Mouse (Mus musculus) left cerebral cortex, postnatal 36 days (tissue): ENCODE results near the gene Hist1h2bh. TPM values are rescaled to one million over a fixed set of nuclear protein-coding genes. Genes with fewer than 3 reads are reported as not detected.
A peak's percentile ranks its signal among the peaks of the same experiment; 100 is the strongest.
"Not testable (repeated sequence)": the region's sequence is repeated elsewhere in the genome, so short reads cannot be mapped to it uniquely, and the experiment has no call there.

Experiments used
- DNase-seq, 2 experiments: peaks; one replicate each; pipeline ENCODE4 v3.0.0; 2021 to 2022; ENCODE audit warnings: low spot score in 2 of 2, mixed read lengths in 1 of 2
- intact Hi-C: fragments of 180-260 bp; cut with DNase I; formaldehyde crosslinking; loops from one replicate; pipeline ENCODE4 v1.15.1; 2025
- total RNA-seq, 2 experiments: library from RNA; stranded (reverse); gene quantifications; 2 replicates each; pipeline ENCODE4 v1.2.3; 2021

Gene Hist1h2bh
- total RNA-seq, 2 experiments from 2014 or later: 0.79 to 1.2 TPM

GRCm38 (mm10) chr13:23554925-23555838, 12.0 kb upstream of the Hist1h2bh start:
- intact Hi-C loops: no loop called here
- DNase-seq: peak; percentile 80 to 81

- intact Hi-C loops: no loop called here
- DNase-seq: no peak
These were observed 11.2 kb upstream of the Hist1h2bh start for GRCm38 (mm10) chr13:23554393-23554792.

- no peak for DNase-seq
- intact Hi-C loops: no loop called here
These were observed 9.8 kb upstream of the Hist1h2bh start, which contains the start of gene Hist1h1d for GRCm38 (mm10) chr13:23552962-23553361. TSS of gene Hist1h1d (plus strand) at chr13:23553262.

GRCm38 (mm10) chr13:23551931-23552914, 9.0 kb upstream of the Hist1h2bh start:
- intact Hi-C loops: no loop called here
- DNase-seq: no peak

GRCm38 (mm10) chr13:23551146-23551834, 8.1 kb upstream of the Hist1h2bh start, which contains the start of gene Hist1h4f:
TSS of gene Hist1h4f (minus strand) at chr13:23551648.
- intact Hi-C loops: not testable (repeated sequence)
- DNase-seq: peak; percentile 91 to 93

DNA sequence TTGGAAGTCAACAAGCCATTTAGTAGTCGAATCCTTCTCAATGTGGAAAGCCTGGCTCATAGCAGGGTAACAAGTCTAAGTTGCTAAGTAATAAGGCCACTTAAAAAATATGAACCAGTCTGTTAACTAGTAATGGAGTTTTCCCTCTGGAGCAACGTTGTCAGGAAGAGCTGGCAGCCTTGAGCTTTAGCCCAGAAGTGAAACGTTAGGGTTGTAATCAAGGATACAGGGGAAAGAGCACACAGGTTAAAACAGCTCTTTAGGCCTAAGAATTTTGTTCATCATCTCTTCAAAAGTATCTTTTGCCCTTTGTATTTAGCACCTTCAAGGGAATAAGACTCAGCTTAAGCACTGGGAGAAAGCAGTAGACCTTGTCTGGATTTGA, 7.6 kb upstream of the Hist1h2bh start:
- intact Hi-C loops: no loop called here
- no peak for DNase-seq

GRCm38 (mm10) chr13:23546694-23547093, 3.5 kb upstream of the Hist1h2bh start:
- intact Hi-C loops: no loop called here
- DNase-seq: no peak

DNA sequence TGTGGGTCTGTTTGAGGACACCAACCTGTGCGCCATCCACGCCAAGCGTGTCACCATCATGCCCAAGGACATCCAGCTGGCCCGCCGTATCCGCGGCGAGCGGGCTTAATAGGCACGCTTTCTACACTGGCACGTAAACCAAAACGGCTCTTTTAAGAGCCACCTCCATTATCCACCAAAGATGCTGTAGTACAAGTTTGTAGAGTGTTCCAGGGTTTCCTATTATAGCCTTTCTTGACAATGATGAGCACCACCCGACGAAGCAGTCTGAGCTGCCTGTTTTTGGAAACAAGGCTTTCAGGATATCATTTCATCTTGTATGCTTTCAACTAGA, 1.6 kb upstream of the Hist1h2bh start:
- peak; percentile 27 to 28 for DNase-seq
- intact Hi-C loops: not testable (repeated sequence)

- intact Hi-C loops: no loop called here
These were observed 984 bp upstream of the Hist1h2bh start, which contains the start of gene Hist1h3f for GRCm38 (mm10) chr13:23543965-23544786. TSS of gene Hist1h3f (plus strand) at chr13:23544052.

DNA sequence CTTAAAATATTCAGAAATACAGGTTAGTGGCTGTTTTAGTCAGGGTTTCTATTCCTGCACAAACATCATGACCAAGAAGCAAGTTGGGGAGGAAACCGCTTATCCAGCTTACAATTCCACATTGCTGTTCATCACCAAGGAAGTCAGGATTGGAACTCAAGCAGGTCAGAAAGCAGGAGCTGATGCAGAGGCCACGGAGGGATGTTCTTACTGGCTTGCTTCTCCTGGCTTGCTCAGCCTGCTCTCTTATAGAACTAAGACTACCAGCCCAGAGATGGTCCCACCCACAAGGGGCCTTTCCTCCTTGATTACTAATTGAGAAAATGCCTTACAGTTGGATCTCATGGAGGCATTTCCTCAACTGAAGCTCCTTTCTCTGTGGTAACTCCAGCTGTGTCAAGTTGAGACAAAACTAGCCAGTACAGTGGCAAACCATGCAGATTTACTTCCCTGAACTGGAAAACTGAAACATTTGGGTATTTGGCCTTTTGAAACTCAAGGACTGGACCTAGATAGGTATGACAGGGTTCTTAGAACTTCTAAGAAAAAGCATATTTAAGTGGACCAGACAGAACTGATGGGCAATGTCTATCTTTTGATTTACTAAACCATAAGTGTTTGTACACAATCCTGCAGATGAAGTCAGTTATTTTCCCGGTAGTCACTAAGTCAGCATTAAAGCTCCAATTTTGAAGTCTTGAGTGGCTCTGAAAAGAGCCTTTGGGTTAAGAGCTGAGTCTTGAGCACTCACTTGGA, 789 bp downstream of the Hist1h2bh start:
- DNase-seq, intact Hi-C loops: not testable (repeated sequence)

More at GRCm38 (mm10) chr13:23543965-23544786, 984 bp upstream of the Hist1h2bh start, which contains the start of gene Hist1h3f:
- DNase-seq: peak; percentile 73 to 76

GRCm38 (mm10) chr13:23541497-23541896, 1.7 kb downstream of the Hist1h2bh start:
- intact Hi-C loops: no loop called here
- DNase-seq: no peak

DNA sequence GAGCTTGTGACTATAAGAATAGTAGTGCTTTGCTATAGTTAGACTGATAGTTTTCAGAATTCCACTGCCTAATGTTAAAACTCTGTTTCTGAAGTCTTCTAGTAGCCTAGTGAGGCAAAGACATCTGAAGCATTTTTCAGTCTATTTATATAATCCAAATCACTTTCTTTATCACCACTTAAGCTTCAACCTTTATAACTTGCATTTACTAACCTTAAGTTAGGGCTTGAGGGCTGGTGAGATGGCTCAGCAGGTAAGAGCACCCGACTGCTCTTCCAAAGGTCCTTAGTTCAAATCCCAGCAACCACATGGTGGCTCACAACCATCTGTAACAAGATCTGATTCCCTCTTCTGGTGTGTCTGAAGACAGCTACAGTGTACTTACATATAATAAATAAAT, 3.4 kb downstream of the Hist1h2bh start:
- intact Hi-C loops: loop anchor here (10.0 kb wide), 1 partner anchor 1825 kb away; the partner anchor contains the start of genes Hist1h2ai, Hist1h2bl and Hist1h3h
- DNase-seq: not testable (repeated sequence)

DNA sequence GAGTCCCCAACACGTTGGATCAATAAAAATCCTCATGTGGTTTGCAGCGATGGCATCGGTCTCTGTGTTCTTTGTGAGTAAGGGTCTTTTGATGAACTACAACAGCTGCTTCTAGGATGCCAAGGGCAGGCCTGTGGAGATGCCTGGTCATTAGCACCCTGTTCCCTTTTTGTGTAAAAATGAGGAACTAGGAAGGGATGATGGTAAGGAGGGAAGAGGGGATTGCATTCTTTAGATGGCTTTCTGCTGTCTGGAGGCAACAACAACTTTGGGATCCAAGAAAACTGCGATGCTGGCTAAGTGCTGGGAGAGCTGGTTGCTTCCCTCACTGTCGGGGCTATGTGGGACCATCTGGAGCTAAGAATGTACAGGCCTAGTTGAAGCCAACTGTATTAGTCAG, 4.9 kb downstream of the Hist1h2bh start:
- DNase-seq: no peak
- intact Hi-C loops: loop anchor here (10.0 kb wide), 1 partner anchor 1823 kb away; the partner anchor contains the start of genes Hist1h2ai, Hist1h2bl and Hist1h3h

DNA sequence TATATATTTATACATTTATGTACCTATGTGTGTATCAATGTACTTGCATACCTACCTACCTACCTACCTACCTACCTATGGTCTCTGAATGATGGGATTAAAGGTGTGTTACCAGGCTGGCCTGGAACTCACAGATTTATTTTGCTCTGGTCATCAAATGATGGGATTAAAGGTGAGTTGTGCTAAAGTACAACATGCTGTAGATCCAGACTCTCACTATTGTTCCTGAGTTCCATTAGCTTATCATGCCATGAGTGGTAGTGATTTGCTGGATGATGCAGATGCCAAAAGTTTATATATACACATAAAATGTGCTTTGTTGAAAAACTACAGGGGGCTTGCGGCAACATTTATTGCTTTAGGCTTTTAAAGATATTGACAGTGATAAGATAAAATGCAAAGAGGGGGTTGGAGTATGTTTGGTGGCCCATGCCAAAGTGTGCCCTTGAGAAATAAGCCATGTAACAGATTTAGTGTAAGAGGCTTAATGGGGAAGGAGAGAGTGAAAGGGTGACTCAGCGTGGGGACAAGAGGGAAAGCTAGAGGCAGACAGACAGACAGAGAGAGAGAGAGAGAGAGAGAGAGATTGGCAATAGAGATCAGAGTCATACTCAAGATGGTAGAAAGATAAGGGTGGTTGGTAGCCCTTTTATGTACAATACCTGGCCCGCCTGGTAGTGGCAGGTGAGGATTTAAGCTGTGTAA, 6.0 kb downstream of the Hist1h2bh start:
- DNase-seq: no peak
- intact Hi-C loops: loop anchor here (10.0 kb wide), 1 partner anchor 1822 kb away; the partner anchor contains the start of genes Hist1h2ai, Hist1h2bl and Hist1h3h

DNA sequence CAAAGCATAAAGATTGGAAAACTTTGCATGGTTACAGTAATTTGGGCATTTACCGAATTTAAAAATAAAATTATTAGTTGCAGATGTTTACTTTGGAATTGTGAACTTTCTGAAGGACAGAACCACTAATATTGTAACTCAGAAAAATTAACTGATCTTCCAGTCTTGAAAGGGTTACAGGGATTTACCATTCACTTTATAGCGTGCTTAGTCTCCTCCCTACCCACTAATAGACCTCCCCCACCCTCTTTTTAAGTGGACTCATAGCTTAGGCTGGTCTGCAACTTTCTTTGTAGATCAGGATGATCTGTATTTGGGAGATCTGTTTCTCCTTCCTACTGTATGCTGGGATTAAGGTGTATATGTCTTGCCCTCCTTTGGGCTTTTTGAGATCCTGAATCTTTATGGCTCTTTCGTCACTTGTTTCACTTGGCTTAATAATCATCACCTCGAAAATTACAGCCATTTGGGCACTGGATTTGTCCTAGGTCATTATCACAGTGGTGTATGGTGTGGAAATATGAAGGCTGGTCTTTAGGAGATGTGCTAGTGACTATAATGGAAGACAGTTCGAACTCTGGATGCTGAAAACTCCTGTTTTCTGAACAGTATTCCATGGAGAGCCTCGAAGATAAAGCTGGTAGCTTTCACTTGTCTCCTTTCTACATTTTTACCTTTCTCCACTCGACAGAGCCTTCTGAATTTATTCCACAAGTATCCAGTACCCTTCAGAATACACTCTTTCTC, 6.9 kb downstream of the Hist1h2bh start:
- intact Hi-C loops: loop anchor here (10.0 kb wide), 1 partner anchor 1821 kb away; the partner anchor contains the start of genes Hist1h2ai, Hist1h2bl and Hist1h3h
- no peak for DNase-seq
